Mouse (Mus musculus) common myeloid progenitor, adult 5-6 weeks (primary cell): ENCODE data around the gene Slc25a34. TPM values are rescaled to one million over a fixed set of nuclear protein-coding genes. Genes with fewer than 3 reads are reported as not detected.

Experiments
- ATAC-seq: replicated peaks from 2 replicates; pipeline ENCODE4 v1.8.0; 2016; ENCODE audit warnings: low read depth, mild to moderate bottlenecking, moderate TSS enrichment, inconsistent platforms; ENCODE audit not compliant: poor library complexity, severe bottlenecking
- total RNA-seq: library from RNA; stranded (forward); fragments of 200-1000, 187-1606 nt; gene quantifications from 2 replicates; pipeline ENCODE4 v1.2.3, GENCODE M21; 2017

Gene Slc25a34
- total RNA-seq, 1 experiment from 2014 or later, result 0.09 TPM

- no peak for ATAC-seq
These were observed 23.6 kb upstream of the Slc25a34 start for GRCm38 (mm10) chr4:141647187-141647586.

- ATAC-seq, result 0 out of 2 replicates have a peak, but pooled peaks have one; percentile 11
These were observed 22.4 kb upstream of the Slc25a34 start for GRCm38 (mm10) chr4:141645988-141646387.

- no peak for ATAC-seq
These were observed 19.7 kb upstream of the Slc25a34 start for GRCm38 (mm10) chr4:141643118-141643855.

GRCm38 (mm10) chr4:141641961-141642811 lies 18.6 kb upstream of the Slc25a34 start:
- ATAC-seq, result no peak

- no peak for ATAC-seq
These were observed 17.7 kb upstream of the Slc25a34 start for GRCm38 (mm10) chr4:141641353-141641771.

GRCm38 (mm10) chr4:141639474-141639873 lies 15.9 kb upstream of the Slc25a34 start:
- no peak for ATAC-seq

- ATAC-seq, result no peak
These were observed 13.1 kb upstream of the Slc25a34 start for GRCm38 (mm10) chr4:141636693-141637092.

GRCm38 (mm10) chr4:141635991-141636390 lies 12.4 kb upstream of the Slc25a34 start:
- ATAC-seq, result no peak

- ATAC-seq, result no peak
These were observed 8.7 kb upstream of the Slc25a34 start for GRCm38 (mm10) chr4:141632111-141632873.

GRCm38 (mm10) chr4:141631250-141631649 lies 7.6 kb upstream of the Slc25a34 start:
- ATAC-seq, result no peak

- ATAC-seq, result no peak
These were observed 6.4 kb upstream of the Slc25a34 start for GRCm38 (mm10) chr4:141630021-141630420.

- ATAC-seq, result no peak
These were observed 5.0 kb upstream of the Slc25a34 start for GRCm38 (mm10) chr4:141628661-141629060.

GRCm38 (mm10) chr4:141627502-141627901 lies 3.9 kb upstream of the Slc25a34 start:
- ATAC-seq, result no peak

GRCm38 (mm10) chr4:141625774-141626550 lies 2.3 kb upstream of the Slc25a34 start:
- no peak for ATAC-seq

- peak; percentile 77 for ATAC-seq
These were observed 1.6 kb upstream of the Slc25a34 start for GRCm38 (mm10) chr4:141624983-141625773.

GRCm38 (mm10) chr4:141624134-141624533 lies 513 bp upstream of the Slc25a34 start:
- ATAC-seq, result no peak

GRCm38 (mm10) chr4:141623037-141623436 lies 584 bp downstream of the Slc25a34 start:
- no peak for ATAC-seq

- no peak for ATAC-seq
These were observed 1.0 kb downstream of the Slc25a34 start for GRCm38 (mm10) chr4:141622580-141622979.

- no peak for ATAC-seq
These were observed 1.5 kb downstream of the Slc25a34 start for GRCm38 (mm10) chr4:141622091-141622490.
